Mouse (Mus musculus) frontal cortex, adult (tissue): Measurements from ENCODE around the gene Antxr2.

Experiments
- ATAC-seq: cut with Nextera tagmentation; 2 replicates; pipeline ENCODE4 v1.9.2; 2017; ENCODE audit warnings: mild to moderate bottlenecking, moderate library complexity, mixed read lengths; ENCODE audit not compliant: low TSS enrichment

The Antxr2 gene

GRCm38 (mm10) chr5:97913901-97914300 lies 116.9 kb downstream of the Antxr2 start:
- no peak for ATAC-seq

GRCm38 (mm10) chr5:97907482-97907881 lies 123.4 kb downstream of the Antxr2 start:
- ATAC-seq, result peak; percentile 50

- peak; percentile 90 for ATAC-seq
Observed at GRCm38 (mm10) chr5:97906537-97907266, 124.1 kb downstream of the Antxr2 start.

GRCm38 (mm10) chr5:97905856-97906255 lies 125.0 kb downstream of the Antxr2 start:
- ATAC-seq, result no peak

GRCm38 (mm10) chr5:97901096-97901495 lies 129.7 kb downstream of the Antxr2 start:
- ATAC-seq, result peak; percentile 79

GRCm38 (mm10) chr5:97899321-97899720 lies 131.5 kb downstream of the Antxr2 start:
- ATAC-seq, result no peak

- no peak for ATAC-seq
Observed at GRCm38 (mm10) chr5:97885427-97885826, 145.4 kb downstream of the Antxr2 start.

- peak; percentile 72 for ATAC-seq
Observed at GRCm38 (mm10) chr5:97884110-97884509, 146.7 kb downstream of the Antxr2 start.

GRCm38 (mm10) chr5:97881421-97881820 lies 149.4 kb downstream of the Antxr2 start:
- no peak for ATAC-seq

- ATAC-seq, result peak; percentile 14; the same call in 1 of the 2 replicates
Observed at GRCm38 (mm10) chr5:97880115-97880514, 150.7 kb downstream of the Antxr2 start.

- no peak for ATAC-seq
Observed at GRCm38 (mm10) chr5:97878871-97879270, 152.0 kb downstream of the Antxr2 start.

- ATAC-seq, result no peak
Observed at GRCm38 (mm10) chr5:97878215-97878794, 152.5 kb downstream of the Antxr2 start.

- no peak for ATAC-seq
Observed at GRCm38 (mm10) chr5:97876895-97877294, 153.9 kb downstream of the Antxr2 start.

- no peak for ATAC-seq
Observed at GRCm38 (mm10) chr5:97867921-97868320, 162.9 kb downstream of the Antxr2 start.

GRCm38 (mm10) chr5:97866975-97867374 lies 163.9 kb downstream of the Antxr2 start:
- ATAC-seq, result no peak

GRCm38 (mm10) chr5:97857101-97857500 lies 173.7 kb downstream of the Antxr2 start:
- ATAC-seq, result no peak

GRCm38 (mm10) chr5:97851981-97852748 lies 178.7 kb downstream of the Antxr2 start:
- ATAC-seq, result peak; percentile 79

- ATAC-seq, result peak; percentile 33
Observed at GRCm38 (mm10) chr5:97847204-97847895, 183.5 kb downstream of the Antxr2 start.

GRCm38 (mm10) chr5:97846503-97846902 lies 184.3 kb downstream of the Antxr2 start:
- no peak for ATAC-seq

- ATAC-seq, result no peak
Observed at GRCm38 (mm10) chr5:97842016-97842415, 188.8 kb downstream of the Antxr2 start.

- ATAC-seq, result no peak
Observed at GRCm38 (mm10) chr5:97839924-97840279, 190.9 kb downstream of the Antxr2 start.

GRCm38 (mm10) chr5:97839271-97839923 lies 191.4 kb downstream of the Antxr2 start:
- peak; percentile 98 for ATAC-seq
